Comparison of ENCODE assay signal across 26 mouse cellular contexts in genomic region chr11:24618586-24618985, GRCm38 (mm10).
"Had no signal": no experiment of that assay in that cellular context is flagged by ENCODE, and none has a peak within 500 bp of the region (broad histone marks: within the 10 kb centered on the region; RNA-seq: fewer than 3 reads in every experiment).

No protein-coding gene starts in this region.

- H3K9ac ChIP-seq: hindbrain, embryonic 12.5 days; hindbrain, embryonic 14.5 days; limb, embryonic 12.5 days; liver, embryonic 13.5 days; liver, embryonic 15.5 days; liver, postnatal 0 days had no signal

- H3K4me1 ChIP-seq: hindbrain, embryonic 10.5 days; hindbrain, embryonic 12.5 days; liver, embryonic 13.5 days; liver, embryonic 15.5 days had no signal

- H3K4me2 ChIP-seq: heart, embryonic 11.5 days; hindbrain, embryonic 12.5 days; hindbrain, embryonic 14.5 days; limb, embryonic 12.5 days; liver, embryonic 11.5 days; liver, embryonic 13.5 days; liver, embryonic 15.5 days had no signal

- H3K4me3 ChIP-seq: gastrocnemius, adult 2 months; heart, adult 2 months; hindbrain, embryonic 10.5 days; hindbrain, embryonic 12.5 days; layer of hippocampus, adult 2 months; limb, embryonic 10.5 days; limb, embryonic 12.5 days; liver, embryonic 13.5 days; liver, embryonic 15.5 days had no signal

- ATAC-seq: hindbrain, embryonic 16.5 days; inflammation-experienced regulatory T-cells, adult 6 months; liver, postnatal 0 days had no signal

- DNase-seq: gastrocnemius, adult 2 months; gastrocnemius, postnatal 10 days; gastrocnemius, postnatal 25 days; heart, adult 2 months; heart, postnatal 10 days; heart, postnatal 4 days; kidney, adult 11 months; kidney, adult 2 months; kidney, postnatal 10 days; kidney, postnatal 25 days; kidney, postnatal 4 days; layer of hippocampus, postnatal 36 days; liver; liver, embryonic 13.5 days; liver, postnatal 0 days had no signal

- H3K27me3 ChIP-seq: hindbrain, embryonic 12.5 days; liver, embryonic 13.5 days; liver, embryonic 15.5 days had no signal

- H3K36me3 ChIP-seq: hindbrain, embryonic 10.5 days; hindbrain, embryonic 12.5 days; limb, embryonic 10.5 days; limb, embryonic 12.5 days; liver, embryonic 13.5 days; liver, embryonic 15.5 days had no signal

- H3K9me3 ChIP-seq: hindbrain, embryonic 10.5 days; hindbrain, embryonic 12.5 days; limb, embryonic 10.5 days; limb, embryonic 12.5 days; liver, embryonic 13.5 days; liver, embryonic 15.5 days had no signal

- H3K27ac ChIP-seq: gastrocnemius, adult 2 months; heart, adult 2 months; hindbrain, embryonic 10.5 days; hindbrain, embryonic 12.5 days; hindbrain, embryonic 14.5 days; layer of hippocampus, adult 2 months; limb, embryonic 10.5 days; limb, embryonic 12.5 days; liver, embryonic 13.5 days; liver, embryonic 15.5 days had no signal
